Mouse (Mus musculus) lung, adult 2 months (tissue): ENCODE data around the gene Rgs14.

ENCODE experiments used
- CTCF ChIP-seq: fragments of 200-500 bp; IDR thresholded peaks from 2 replicates; pipeline ENCODE4 v1.5.1; 2011; ENCODE audit warnings: mild to moderate bottlenecking, low read length, control low read depth; ENCODE audit not compliant: insufficient read depth
- POLR2A ChIP-seq: fragments of 200-500 bp; IDR thresholded peaks from 2 replicates; pipeline ENCODE4 v1.6.1; 2011; ENCODE audit warnings: low read depth, mild to moderate bottlenecking, control low read depth, low read length, borderline replicate concordance; ENCODE audit errors: extremely low read depth

GRCm38 (mm10) chr13:55332331-55332730 is 37.2 kb upstream of the Rgs14 start:
- TF ChIP-seq CTCF, result no peak
- TF ChIP-seq POLR2A, result no peak
